Mouse (Mus musculus) liver, embryonic 14 days (tissue): Measurements from ENCODE around the gene Phf7. TPM values are rescaled to one million over a fixed set of nuclear protein-coding genes. Genes with fewer than 3 reads are reported as not detected.

Source experiments
- polyA plus RNA-seq: library from polyadenylated mRNA; depleted of rRNA; stranded (reverse); fragments of >200 nt; gene quantifications from 2 replicates; pipeline ENCODE4 v1.2.3, GENCODE M21; 2012; rRNA removed

Gene Phf7
- polyA plus RNA-seq, result 2.9 and 3.1 TPM in 2 replicates

GRCm38 (mm10) chr14:31251084-31251604 lies at the start of gene Phf7, which contains the start of gene Bap1:
TSS of gene Phf7 (minus strand) at chr14:31251317.
TSS of gene Bap1 (plus strand) at chr14:31251450.

GRCm38 (mm10) chr14:31217666-31218065 lies 33.5 kb downstream of the Phf7 start, which contains the start of gene Sema3g:
TSS of gene Sema3g (plus strand) at chr14:31217860.

GRCm38 (mm10) chr14:31216846-31217245 lies 34.3 kb downstream of the Phf7 start, which contains the start of gene Nisch:
TSS of gene Nisch (minus strand) at chr14:31216946.

GRCm38 (mm10) chr14:31208084-31208483 lies 43.0 kb downstream of the Phf7 start, which contains the start of gene Tnnc1:
TSS of gene Tnnc1 (plus strand) at chr14:31208312.

Other genes starting within 250 kb of the Phf7 start
- gene Glt8d1, start 249.9 kb downstream of the Phf7 start, polyA plus RNA-seq, result 19.0 and 20.2 TPM in 2 replicates
- 159 and 174 TPM in 2 replicates for gene Spcs1, start 249.6 kb downstream of the Phf7 start, polyA plus RNA-seq
- gene Pbrm1, start 232.2 kb downstream of the Phf7 start, polyA plus RNA-seq, result 11.2 and 13.4 TPM in 2 replicates
- gene Gnl3, start 232.2 kb downstream of the Phf7 start, polyA plus RNA-seq, result 100 and 101 TPM in 2 replicates
- 25.4 and 28.7 TPM in 2 replicates for gene Smim4, start 122.4 kb downstream of the Phf7 start, polyA plus RNA-seq
- gene Nt5dc2, start 120.3 kb downstream of the Phf7 start, polyA plus RNA-seq, result 125 and 132 TPM in 2 replicates
- 17.4 and 20.0 TPM in 2 replicates for gene Stab1, start 82.7 kb downstream of the Phf7 start, polyA plus RNA-seq
- 26.9 and 38.1 TPM in 2 replicates for gene Tnnc1, start 43.0 kb downstream of the Phf7 start, polyA plus RNA-seq
- 57.5 and 73.8 TPM in 2 replicates for gene Nisch, start 34.4 kb downstream of the Phf7 start, polyA plus RNA-seq
- 0.12 and 0.14 TPM in 2 replicates for gene Sema3g, start 33.5 kb downstream of the Phf7 start, polyA plus RNA-seq
- gene Bap1, start 133 bp upstream of the Phf7 start, polyA plus RNA-seq, result 24.0 and 27.4 TPM in 2 replicates
- gene Dnah1, start 72.6 kb upstream of the Phf7 start, polyA plus RNA-seq, result 0.09 and 0.14 TPM in 2 replicates
- 13.1 and 14.8 TPM in 2 replicates for gene Capn7, start 85.3 kb upstream of the Phf7 start, polyA plus RNA-seq
- gene Sh3bp5, start 184.8 kb upstream of the Phf7 start, polyA plus RNA-seq, result 15.1 and 16.3 TPM in 2 replicates
- 21.1 and 24.9 TPM in 2 replicates for gene Eaf1, start 243.1 kb upstream of the Phf7 start, polyA plus RNA-seq
- gene Mettl6, start 243.7 kb upstream of the Phf7 start, polyA plus RNA-seq, result 9.8 and 10.8 TPM in 2 replicates